Mouse (Mus musculus) heart, adult 2 months (tissue): Measurements from ENCODE around the gene Aen. TPM values are rescaled to one million over a fixed set of nuclear protein-coding genes. Genes with fewer than 3 reads are reported as not detected.

Experiments
- DNase-seq, 2 experiments: peaks; one replicate each; pipeline ENCODE4 v3.0.0; 2021
- H3K27ac ChIP-seq: fragments of 200-600 bp; 2 replicates; pipeline ENCODE4 v1.8.1; 2022
- H3K27me3 ChIP-seq: fragments of 200-500 bp; 2 replicates; pipeline ENCODE4 v1.6.1; 2012; ENCODE audit warnings: mild to moderate bottlenecking, low read length, inconsistent platforms, mixed read lengths; ENCODE audit not compliant: control insufficient read depth, insufficient read depth
- H3K36me3 ChIP-seq: fragments of 200-500 bp; 2 replicates; pipeline ENCODE4 v1.6.1; 2012; ENCODE audit warnings: low read length, inconsistent platforms; ENCODE audit not compliant: control insufficient read depth, insufficient read depth
- H3K4me1 ChIP-seq: fragments of 200-500 bp; 2 replicates; pipeline ENCODE4 v1.6.1; 2011; ENCODE audit warnings: low read length; ENCODE audit not compliant: control insufficient read depth, insufficient read depth
- H3K4me3 ChIP-seq: fragments of 200-600 bp; 2 replicates; pipeline ENCODE4 v1.8.1; 2022
- H3K79me2 ChIP-seq: fragments of 200-500 bp; replicated peaks from 2 replicates; pipeline ENCODE4 v1.6.1; 2012; ENCODE audit warnings: mild to moderate bottlenecking, inconsistent platforms, low read length, moderate library complexity, mixed read lengths; ENCODE audit not compliant: control insufficient read depth, insufficient read depth
- H3K9ac ChIP-seq: fragments of 200-500 bp; 2 replicates; pipeline ENCODE4 v1.6.1; 2012; ENCODE audit warnings: low read depth, mild to moderate bottlenecking, control low read depth, inconsistent platforms, low read length, mixed read lengths
- CTCF ChIP-seq: fragments of 200-600 bp; IDR thresholded peaks from 2 replicates; pipeline ENCODE4 v1.8.1; 2022; ENCODE audit warnings: antibody characterized with exemption, mild to moderate bottlenecking, moderate library complexity
- EP300 ChIP-seq: fragments of 200-500 bp; IDR thresholded peaks from 2 replicates; pipeline ENCODE4 v1.6.1; 2011; ENCODE audit warnings: low read depth, low read length, control low read depth; ENCODE audit not compliant: insufficient read depth
- POLR2A ChIP-seq: fragments of 200-500 bp; IDR thresholded peaks from 2 replicates; pipeline ENCODE4 v1.6.1; 2011; ENCODE audit warnings: mild to moderate bottlenecking, low read depth, low read length, control low read depth; ENCODE audit not compliant: insufficient read depth
- WGBS: fragments of 180-500 bp; shearing (Covaris S2); methylation state at CpG from one replicate; pipeline ENCODE4 v1.1.7; 2018; 5-methylcytosine and 5-hydroxymethylcytosine counted together
- intact Hi-C: fragments of 180-260 bp; cut with DNase I; formaldehyde crosslinking; loops from one replicate; pipeline ENCODE4 v1.15.1; 2025
- polyA plus RNA-seq: library from polyadenylated mRNA; depleted of rRNA; stranded (reverse); fragments of >200 nt; gene quantifications from 2 replicates; pipeline ENCODE4 v1.2.3, GENCODE M21; 2012
- total RNA-seq, 2 experiments: library from RNA; stranded (reverse); gene quantifications; 2 replicates each; pipeline ENCODE4 v1.2.3; 2021

Aen gene
- total and polyA plus RNA-seq, 3 experiments, result 23.5 to 39.0 (median 33.9) TPM

GRCm38 (mm10) chr7:78924300-78924699, 28.6 kb downstream of the Aen start:
- WGBS, result 6% methylated on average over 6 of the region's 6 CpGs
- DNase-seq, result peak; percentile 50 to 61
- TF ChIP-seq POLR2A (no peak), CTCF (peak; percentile 92), EP300 (no peak)
- Histone ChIP-seq H3K36me3 (no peaks in the 10 kb centered on the region), H3K79me2 (no peaks in the 10 kb centered on the region), H3K27ac (no peak overlapping the region), H3K4me1 (no peaks in the 10 kb centered on the region), H3K9ac (no peak overlapping the region), H3K4me3 (no peak overlapping the region), H3K27me3 (no peaks in the 10 kb centered on the region)
- intact Hi-C loops, result loop anchor here (1.0 to 5.0 kb wide), 4 partner anchors 156 to 423 kb away; partner anchors contain the start of gene Hapln3

GRCm38 (mm10) chr7:78924796-78925195, 29.1 kb downstream of the Aen start:
- intact Hi-C loops, result loop anchor here (1.0 to 5.0 kb wide), 4 partner anchors 156 to 423 kb away; partner anchors contain the start of gene Hapln3
- no peaks in the 10 kb centered on the region for H3K4me1 ChIP-seq

GRCm38 (mm10) chr7:78925680-78926079, 30.0 kb downstream of the Aen start:
- intact Hi-C loops, result no loop called here
- no peak overlapping the region for H3K27ac ChIP-seq
- no peaks in the 10 kb centered on the region for H3K27me3 ChIP-seq
- 70% methylated on average over 7 of the region's 7 CpGs for WGBS
- H3K79me2 ChIP-seq, result no peaks in the 10 kb centered on the region
- TF ChIP-seq POLR2A (no peak), EP300 (no peak), CTCF (no peak)
- H3K4me1 ChIP-seq, result no peaks in the 10 kb centered on the region
- no peak overlapping the region for H3K9ac ChIP-seq
- no peak overlapping the region for H3K4me3 ChIP-seq
- no peak for DNase-seq
- no peaks in the 10 kb centered on the region for H3K36me3 ChIP-seq

More at GRCm38 (mm10) chr7:78924796-78925195, 29.1 kb downstream of the Aen start:
- Histone ChIP-seq H3K27me3 (no peaks in the 10 kb centered on the region), H3K36me3 (no peaks in the 10 kb centered on the region), H3K4me3 (no peak overlapping the region), H3K79me2 (no peaks in the 10 kb centered on the region), H3K27ac (no peak overlapping the region), H3K9ac (no peak overlapping the region)
- no peak for DNase-seq
- TF ChIP-seq CTCF, result no peak
- TF ChIP-seq POLR2A, result no peak
- TF ChIP-seq EP300, result no peak
- WGBS, result 52% methylated on average over 7 of the region's 7 CpGs

- Histone ChIP-seq H3K4me1 (no peaks in the 10 kb centered on the region), H3K27me3 (no peaks in the 10 kb centered on the region), H3K9ac (no peak overlapping the region), H3K36me3 (no peaks in the 10 kb centered on the region), H3K4me3 (no peak overlapping the region), H3K27ac (no peak overlapping the region), H3K79me2 (no peaks in the 10 kb centered on the region)
- 77% methylated on average over 9 of the region's 9 CpGs for WGBS
- intact Hi-C loops, result no loop called here
- no peak for TF ChIP-seq CTCF
- no peak for TF ChIP-seq POLR2A
- TF ChIP-seq EP300, result no peak
- no peak for DNase-seq
Measured at GRCm38 (mm10) chr7:78926156-78926555, 30.5 kb downstream of the Aen start.

GRCm38 (mm10) chr7:78927266-78927665, 31.6 kb downstream of the Aen start:
- no peak for DNase-seq
- H3K4me1 ChIP-seq, result no peaks in the 10 kb centered on the region
- H3K9ac ChIP-seq, result no peak overlapping the region
- intact Hi-C loops, result no loop called here
- no peak for TF ChIP-seq CTCF
- TF ChIP-seq POLR2A, result no peak
- no peak for TF ChIP-seq EP300
- H3K79me2 ChIP-seq, result no peaks in the 10 kb centered on the region
- WGBS, result 54% methylated on average over 3 of the region's 3 CpGs
- no peaks in the 10 kb centered on the region for H3K36me3 ChIP-seq
- H3K27ac ChIP-seq, result no peak overlapping the region
- H3K27me3 ChIP-seq, result no peaks in the 10 kb centered on the region
- no peak overlapping the region for H3K4me3 ChIP-seq

GRCm38 (mm10) chr7:78938957-78939602, 43.4 kb downstream of the Aen start:
- H3K36me3 ChIP-seq, result no peaks in the 10 kb centered on the region
- TF ChIP-seq EP300, result no peak
- no peak for TF ChIP-seq POLR2A
- TF ChIP-seq CTCF, result no peak

More at GRCm38 (mm10) chr7:78938957-78939602, 43.4 kb downstream of the Aen start:
- no peaks in the 10 kb centered on the region; the same call in 1 of the 2 replicates for H3K27me3 ChIP-seq
- no peak for DNase-seq
- no peak overlapping the region for H3K4me3 ChIP-seq
- H3K79me2 ChIP-seq, result no peaks in the 10 kb centered on the region
- 55% methylated on average over 19 of the region's 19 CpGs for WGBS
- no peaks in the 10 kb centered on the region for H3K4me1 ChIP-seq
- H3K27ac ChIP-seq, result no peak overlapping the region
- H3K9ac ChIP-seq, result no peak overlapping the region
- intact Hi-C loops, result no loop called here
